Mouse (Mus musculus) stomach, postnatal 0 days (tissue): Measurements from ENCODE around the gene Uqcr10. TPM values are rescaled to one million over a fixed set of nuclear protein-coding genes. Genes with fewer than 3 reads are reported as not detected.
A peak's percentile ranks its signal among the peaks of the same experiment; 100 is the strongest.

Experiments used
- ATAC-seq: fragments of 200-750 bp; cut with Nextera tagmentation; 2 replicates; pipeline ENCODE4 v1.8.0; 2017; ENCODE audit not compliant: low FRiP score, low TSS enrichment
- DNase-seq: peaks from one replicate; pipeline ENCODE4 v3.0.0-alpha.2; 2016; ENCODE audit warnings: low spot score
- H3K27ac ChIP-seq: fragments of 300-500 bp; sonication (generic); replicated peaks from 2 replicates; pipeline ENCODE4 v1.5.1; 2014; ENCODE audit warnings: mild to moderate bottlenecking, control low read depth
- H3K27me3 ChIP-seq: fragments of 300-500 bp; sonication (generic); 2 replicates; pipeline ENCODE4 v1.6.1; 2014; ENCODE audit warnings: low read length; ENCODE audit not compliant: control insufficient read depth, insufficient read depth
- H3K36me3 ChIP-seq: fragments of 300-500 bp; sonication (generic); 2 replicates; pipeline ENCODE4 v1.6.1; 2014; ENCODE audit warnings: low read length, mixed read lengths; ENCODE audit not compliant: control insufficient read depth, insufficient read depth
- H3K4me1 ChIP-seq: fragments of 300-500 bp; sonication (generic); replicated peaks from 2 replicates; pipeline ENCODE4 v1.6.1; 2014; ENCODE audit warnings: antibody characterized with exemption; ENCODE audit not compliant: control insufficient read depth, insufficient read depth
- H3K4me2 ChIP-seq: fragments of 300-500 bp; sonication (generic); replicated peaks from 2 replicates; pipeline ENCODE4 v1.6.1; 2014; ENCODE audit warnings: low read depth, mild to moderate bottlenecking, control low read depth, moderate library complexity
- H3K4me3 ChIP-seq: fragments of 300-500 bp; sonication (generic); 2 replicates; pipeline ENCODE4 v1.5.1; 2014; ENCODE audit warnings: low read depth, low read length, control low read depth
- H3K9ac ChIP-seq: fragments of 300-500 bp; sonication (generic); 2 replicates; pipeline ENCODE4 v1.6.1; 2014; ENCODE audit warnings: mild to moderate bottlenecking, low read length, control low read depth, mixed read lengths
- H3K9me3 ChIP-seq: fragments of 300-500 bp; sonication (generic); 2 replicates; pipeline ENCODE4 v1.6.1; 2016; ENCODE audit warnings: low read length; ENCODE audit not compliant: control insufficient read depth
- CTCF ChIP-seq: IDR thresholded peaks from 2 replicates; pipeline ENCODE4 v1.5.1; 2016; ENCODE audit warnings: antibody characterized with exemption, low read depth, mild to moderate bottlenecking, moderate library complexity
- EP300 ChIP-seq: optimal IDR thresholded peaks from 2 replicates; pipeline ENCODE3; 2016; ENCODE audit warnings: antibody characterized with exemption
- WGBS: fragments of 180-500 bp; shearing (Covaris S2); extraction: QIAGEN DNeasy Blood & Tissue Kit; methylation state at CpG from one replicate; pipeline ENCODE4 v1.1.7; 2014; 5-methylcytosine and 5-hydroxymethylcytosine counted together
- polyA plus RNA-seq: library from polyadenylated mRNA; unstranded; fragments of >200 nt; fragmentation: Nextera tagmentation; extraction: Ambion mirVana; gene quantifications from 2 replicates; pipeline ENCODE4 v1.2.1, GENCODE M21; 2015

The Uqcr10 gene
- polyA plus RNA-seq, 1 experiment from 2014 or later, result 1,517 TPM

DNA sequence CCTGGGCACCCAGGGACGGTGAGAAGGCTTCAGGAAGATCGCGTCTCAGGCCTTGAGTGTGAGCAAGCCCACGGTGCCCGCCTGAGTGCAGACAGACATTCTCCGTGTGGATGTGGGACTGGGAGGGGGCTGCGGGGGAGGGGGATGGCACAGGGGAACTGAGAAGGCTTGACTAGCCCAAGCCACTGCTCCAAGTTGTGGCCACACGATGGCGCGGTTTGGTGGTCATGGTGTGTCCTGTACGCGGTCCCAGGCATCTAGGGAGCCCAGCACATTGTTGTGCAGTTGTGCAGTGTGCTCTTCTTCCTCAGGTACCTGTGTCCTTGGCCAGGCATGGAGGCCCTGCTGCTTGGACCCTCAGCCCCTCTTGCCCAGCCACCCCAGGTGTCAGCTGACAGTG is 30.0 kb upstream of the Uqcr10 start:
- 44% methylated on average over 12 of the region's 12 CpGs for WGBS
- ATAC-seq (no peak), DNase-seq (no peak)
- Histone ChIP-seq H3K4me1 (no peaks in the 10 kb centered on the region), H3K27me3 (no peaks in the 10 kb centered on the region), H3K9ac (no peak overlapping the region), H3K9me3 (no peaks in the 10 kb centered on the region), H3K4me3 (no peak overlapping the region), H3K27ac (no peak overlapping the region), H3K4me2 (no peak overlapping the region), H3K36me3 (peaks cover 7% of the 10 kb centered on the region; the same call in 1 of the 2 replicates)
- peak; percentile 46; the same call in 1 of the 2 replicates for TF ChIP-seq CTCF
- TF ChIP-seq EP300, result no peak

DNA sequence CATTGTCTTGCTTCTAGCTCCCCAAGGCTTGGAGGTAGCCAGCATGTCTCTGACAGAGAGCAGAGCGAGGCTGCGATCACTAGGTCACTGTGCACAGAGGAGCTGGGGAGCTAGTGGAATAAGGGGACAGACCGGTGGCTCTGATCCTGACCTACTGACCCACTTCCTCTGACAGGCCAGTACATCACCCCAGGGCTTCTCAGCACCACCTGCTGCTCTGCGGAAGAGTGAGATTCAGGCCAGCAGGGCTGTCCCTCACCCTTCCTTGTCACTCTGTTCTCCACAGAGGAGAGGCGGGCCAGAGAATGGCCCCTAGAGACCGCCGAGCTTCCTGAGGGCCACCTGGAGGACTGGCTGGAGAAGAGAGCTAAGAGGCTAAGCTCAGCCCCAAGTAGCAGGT is 27.6 kb upstream of the Uqcr10 start:
- ATAC-seq, result no peak
- H3K4me3 ChIP-seq, result no peak overlapping the region
- no peak for DNase-seq
- H3K36me3 ChIP-seq, result peaks cover 7% of the 10 kb centered on the region; the same call in 1 of the 2 replicates
- H3K27me3 ChIP-seq, result no peaks in the 10 kb centered on the region
- H3K4me2 ChIP-seq, result no peak overlapping the region
- no peak overlapping the region for H3K27ac ChIP-seq
- H3K9me3 ChIP-seq, result no peaks in the 10 kb centered on the region
- H3K4me1 ChIP-seq, result no peaks in the 10 kb centered on the region
- TF ChIP-seq EP300 (no peak), CTCF (no peak)
- H3K9ac ChIP-seq, result no peak overlapping the region
- 76% methylated on average over 7 of the region's 7 CpGs for WGBS

DNA sequence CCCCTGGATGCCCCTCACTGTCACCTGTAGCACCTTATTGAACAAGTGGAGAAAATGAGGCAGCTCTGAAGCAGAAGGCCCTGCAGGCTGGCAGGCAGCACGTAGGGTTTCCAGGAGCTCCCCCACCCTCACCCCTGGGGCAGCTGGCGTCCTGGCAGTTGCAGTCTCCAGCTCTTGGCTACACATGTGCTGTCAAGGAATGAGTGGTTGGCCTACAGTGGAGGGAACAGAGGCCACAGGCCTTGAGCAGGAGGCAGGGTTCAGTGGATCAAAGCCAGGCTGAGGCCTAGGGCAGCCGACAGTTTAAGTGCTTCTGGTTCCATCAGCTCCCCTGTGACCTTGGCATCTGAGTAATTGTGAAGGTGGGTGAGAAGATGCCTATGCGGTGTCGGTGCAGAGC is 26.8 kb upstream of the Uqcr10 start:
- no peak for TF ChIP-seq EP300
- TF ChIP-seq CTCF, result no peak
- H3K4me1 ChIP-seq, result no peaks in the 10 kb centered on the region
- 70% methylated on average over 5 of the region's 5 CpGs for WGBS
- no peak for ATAC-seq
- no peak overlapping the region for H3K4me2 ChIP-seq
- no peak overlapping the region for H3K4me3 ChIP-seq
- DNase-seq, result no peak
- 0 out of 2 replicates have a peak overlapping the region, but pooled peaks have one; percentile 18 for H3K27ac ChIP-seq
- peaks cover 7% of the 10 kb centered on the region; the same call in 1 of the 2 replicates for H3K36me3 ChIP-seq
- no peaks in the 10 kb centered on the region for H3K27me3 ChIP-seq
- no peaks in the 10 kb centered on the region for H3K9me3 ChIP-seq
- no peak overlapping the region for H3K9ac ChIP-seq

DNA sequence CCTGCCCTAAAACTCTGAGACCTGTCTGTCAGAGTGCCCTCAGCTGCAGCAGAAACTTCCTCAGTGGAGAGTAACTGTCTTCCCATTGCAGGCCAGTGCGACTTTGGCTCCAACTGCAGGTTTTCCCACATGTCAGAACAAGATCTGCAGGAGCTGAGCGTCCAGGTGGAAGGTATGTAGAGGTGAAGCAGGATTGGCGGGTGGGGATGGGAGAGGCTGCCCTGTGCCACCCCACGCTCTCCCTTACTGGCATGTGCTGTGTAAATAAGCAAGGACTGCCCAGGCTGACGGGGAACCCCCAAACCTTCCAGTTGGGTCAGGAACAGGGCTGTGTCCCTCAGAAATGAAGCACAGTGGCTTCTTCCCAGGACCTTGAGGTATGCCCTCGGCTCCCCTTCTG is 26.0 kb upstream of the Uqcr10 start:
- 60% methylated on average over 6 of the region's 6 CpGs for WGBS
- Histone ChIP-seq H3K36me3 (peaks cover 7% of the 10 kb centered on the region; the same call in 1 of the 2 replicates), H3K9ac (no peak overlapping the region), H3K9me3 (no peaks in the 10 kb centered on the region), H3K4me2 (no peak overlapping the region; the same call in 1 of the 2 replicates), H3K27me3 (no peaks in the 10 kb centered on the region), H3K4me3 (no peak overlapping the region), H3K27ac (peak overlapping the region; percentile 67), H3K4me1 (no peaks in the 10 kb centered on the region)
- TF ChIP-seq CTCF (peak; percentile 28; the same call in 1 of the 2 replicates), EP300 (no peak)
- ATAC-seq (peak; percentile 86), DNase-seq (peak; percentile 71)

DNA sequence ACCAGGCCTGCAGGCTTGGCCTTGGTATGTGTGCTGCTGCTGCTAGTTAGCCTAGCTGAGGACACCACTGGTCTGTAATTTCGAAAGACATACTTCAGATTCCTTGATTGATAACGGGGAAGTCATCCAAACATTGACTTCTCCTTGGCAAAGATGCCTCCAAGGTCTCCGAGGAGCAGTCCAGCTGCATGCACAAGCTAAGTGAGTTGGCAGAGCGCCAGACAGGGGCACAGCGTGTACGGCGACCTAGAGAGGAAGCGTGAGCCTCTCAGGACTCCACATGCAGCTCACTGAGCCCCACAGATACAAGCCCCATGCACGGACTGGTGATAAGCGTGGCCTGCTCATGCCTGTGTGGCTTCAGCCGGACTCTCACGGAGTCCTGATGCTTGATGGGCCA is 25.5 kb upstream of the Uqcr10 start:
- Histone ChIP-seq H3K4me2 (no peak overlapping the region; the same call in 1 of the 2 replicates), H3K27me3 (no peaks in the 10 kb centered on the region), H3K9me3 (no peaks in the 10 kb centered on the region), H3K36me3 (peaks cover 7% of the 10 kb centered on the region; the same call in 1 of the 2 replicates), H3K27ac (peak overlapping the region; percentile 67), H3K9ac (no peak overlapping the region), H3K4me3 (no peak overlapping the region), H3K4me1 (no peaks in the 10 kb centered on the region)
- no peak for TF ChIP-seq EP300
- TF ChIP-seq CTCF, result no peak
- WGBS, result 27% methylated on average over 12 of the region's 12 CpGs
- ATAC-seq, result peak; percentile 41
- DNase-seq, result peak; percentile 59

DNA sequence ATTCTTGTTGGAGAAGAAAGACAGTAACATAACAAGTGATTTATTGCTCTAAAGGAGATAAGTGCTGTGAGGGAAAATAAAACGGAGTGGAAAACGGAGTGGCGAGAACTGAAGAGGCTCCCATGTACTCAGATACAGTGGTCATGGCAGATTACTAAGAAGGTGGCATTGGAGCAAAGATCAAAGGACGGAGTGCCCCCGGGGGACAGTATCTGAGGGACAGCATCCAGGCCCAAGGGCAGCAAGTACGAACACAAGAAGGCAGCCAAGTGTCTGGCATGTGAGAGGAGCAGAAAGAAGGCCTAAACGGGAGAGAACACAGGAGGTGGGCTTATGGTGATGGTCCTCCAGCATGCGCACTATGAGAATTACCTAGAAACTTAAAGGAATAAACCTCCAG is 17.6 kb upstream of the Uqcr10 start:
- Histone ChIP-seq H3K9me3 (no peaks in the 10 kb centered on the region), H3K9ac (no peak overlapping the region), H3K4me2 (no peak overlapping the region), H3K4me1 (no peaks in the 10 kb centered on the region), H3K36me3 (peaks cover 4% of the 10 kb centered on the region), H3K27ac (no peak overlapping the region), H3K4me3 (no peak overlapping the region), H3K27me3 (no peaks in the 10 kb centered on the region)
- ATAC-seq (no peak), DNase-seq (no peak)
- TF ChIP-seq EP300 (no peak), CTCF (no peak)
- 88% methylated on average over 8 of the region's 8 CpGs for WGBS
